Mouse (Mus musculus) C2C12 (cell line): ENCODE measurements around the gene Gm20388.

Source experiments
- CTCF ChIP-seq: IDR thresholded peaks from one replicate; pipeline ENCODE4 v1.5.1; 2011; ENCODE audit not compliant: control insufficient read depth, insufficient read depth, insufficient read length
- MAX ChIP-seq: IDR thresholded peaks from one replicate; pipeline ENCODE4 v1.6.1; 2011; ENCODE audit warnings: mild to moderate bottlenecking, control low read depth
- MYOD1 ChIP-seq: IDR thresholded peaks from one replicate; pipeline ENCODE4 v1.6.1; 2011; ENCODE audit warnings: low read depth; ENCODE audit not compliant: control insufficient read depth, insufficient read length

DNA sequence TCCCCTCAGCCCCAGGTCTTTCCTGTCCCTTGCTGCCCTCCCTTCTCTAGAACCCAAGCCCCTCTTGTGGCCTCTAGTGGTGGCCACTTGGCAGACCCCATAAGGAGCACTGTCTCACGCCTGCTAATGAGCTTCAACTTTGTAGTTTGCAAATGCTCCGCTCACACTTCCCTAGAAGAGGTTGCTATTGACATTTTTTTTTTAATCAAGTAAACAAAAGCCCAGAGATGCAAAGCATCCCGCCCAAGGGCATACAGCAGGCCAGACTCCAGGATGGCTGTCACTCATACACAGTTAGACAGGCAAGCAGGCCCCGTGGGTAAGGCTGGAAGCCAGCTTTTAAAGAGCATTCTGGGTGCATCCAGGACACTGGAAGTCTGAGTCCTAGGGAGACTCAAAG lies 266.0 kb downstream of the Gm20388 start:
- no peak for TF ChIP-seq CTCF
- no peak for TF ChIP-seq MAX
- no peak for TF ChIP-seq MYOD1
